Mouse (Mus musculus): Measurements from ENCODE around the gene Kiss1.

DNA sequence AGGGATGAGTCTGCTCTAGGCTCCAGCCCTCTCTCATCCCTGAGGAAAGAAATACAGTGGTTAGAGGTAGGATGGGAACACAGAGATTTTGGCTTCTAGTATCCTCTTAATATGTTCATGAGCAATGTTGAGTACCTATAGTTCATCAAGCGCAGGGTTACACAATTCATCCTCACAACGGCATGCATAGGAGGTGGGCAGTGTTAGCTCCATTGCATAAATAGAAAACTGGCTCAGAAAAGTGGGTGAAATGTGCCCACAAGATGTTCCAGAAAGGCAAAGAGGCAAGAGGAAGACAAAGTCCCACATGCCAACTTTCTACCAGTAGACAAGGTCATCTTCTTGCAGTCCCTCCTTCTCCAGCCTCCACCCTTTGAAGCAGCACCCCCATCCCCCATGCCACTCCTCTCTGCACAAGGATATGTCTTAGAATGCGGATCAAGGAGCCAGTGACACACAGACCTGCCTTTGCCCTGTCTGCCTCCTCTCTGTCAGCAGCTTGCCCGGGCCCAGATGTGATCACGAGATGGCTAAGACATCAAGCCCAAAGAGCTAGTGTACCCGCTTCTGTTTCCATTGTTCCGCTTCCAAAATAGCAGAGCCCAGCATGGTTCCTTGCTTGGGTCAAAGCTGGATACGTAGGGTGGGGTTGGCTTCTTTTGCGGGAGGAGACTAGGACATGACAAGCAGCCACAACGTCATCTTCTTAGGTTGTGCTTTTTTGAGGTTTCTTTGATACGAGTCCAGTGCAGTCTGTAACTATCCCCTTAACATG, 11.2 kb downstream of the Kiss1 start:
- no peak for TF ChIP-seq CTCF (IDR thresholded peaks at IDR 0.05; ENCODE audit: borderline replicate concordance, extremely low read depth, insufficient read depth, insufficient read length)
- no peak for TF ChIP-seq POLR2A (IDR thresholded peaks at IDR 0.05; ENCODE audit: borderline replicate concordance, extremely low read depth, insufficient read depth, insufficient read length, poor library complexity, severe bottlenecking)

Measured in brain, embryonic 14.5 days (tissue).